Mouse (Mus musculus): ENCODE results near the gene Tcaf2.

Tcaf2 gene

GRCm38 (mm10) chr6:42644912-42645549 lies at the start of gene Tcaf2:
TSS of gene Tcaf2 (minus strand) at chr6:42645254.
- peak; percentile 95 for DNase-seq

GRCm38 (mm10) chr6:42692517-42693190 lies 47.6 kb upstream of the Tcaf2 start:
- DNase-seq = peak; percentile 84 to 89

DNA sequence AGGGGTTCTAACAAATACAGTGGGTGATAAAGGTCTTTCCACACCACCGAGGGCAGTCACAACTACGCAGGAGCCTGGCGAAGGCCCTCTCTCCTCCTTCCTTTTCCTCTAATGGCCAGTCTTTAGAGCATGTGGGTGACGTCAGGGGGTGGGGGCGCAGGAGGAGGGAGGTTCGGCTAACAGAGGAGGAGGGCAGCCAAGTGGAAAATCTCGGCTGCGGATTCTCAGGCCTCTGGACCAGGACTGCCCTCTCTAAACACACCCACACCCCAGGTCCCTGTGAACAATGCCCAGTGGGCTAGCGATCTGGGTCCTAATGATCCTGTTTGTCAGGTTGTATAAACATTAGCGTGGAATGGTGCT lies 47.1 kb upstream of the Tcaf2 start:
- peak; percentile 87 to 91 for DNase-seq

DNA sequence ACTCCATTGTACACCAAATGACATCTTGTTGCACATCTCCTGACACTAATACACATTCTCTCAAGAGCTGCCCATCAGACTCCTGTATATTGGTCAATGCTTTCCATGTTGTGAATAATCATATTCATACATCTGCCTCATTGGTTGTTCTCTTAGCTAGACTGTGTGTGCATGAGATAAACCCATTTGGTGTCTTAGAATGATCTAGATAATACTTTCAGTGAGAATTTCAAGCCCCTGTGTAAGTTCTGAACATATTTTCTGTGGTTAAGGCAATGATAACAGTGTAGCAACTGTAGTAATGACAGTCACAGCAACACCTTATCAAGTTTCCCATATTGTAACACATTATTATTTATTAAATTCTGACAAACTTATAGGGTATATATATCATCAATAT lies 44.7 kb upstream of the Tcaf2 start:
- no peak for DNase-seq

DNA sequence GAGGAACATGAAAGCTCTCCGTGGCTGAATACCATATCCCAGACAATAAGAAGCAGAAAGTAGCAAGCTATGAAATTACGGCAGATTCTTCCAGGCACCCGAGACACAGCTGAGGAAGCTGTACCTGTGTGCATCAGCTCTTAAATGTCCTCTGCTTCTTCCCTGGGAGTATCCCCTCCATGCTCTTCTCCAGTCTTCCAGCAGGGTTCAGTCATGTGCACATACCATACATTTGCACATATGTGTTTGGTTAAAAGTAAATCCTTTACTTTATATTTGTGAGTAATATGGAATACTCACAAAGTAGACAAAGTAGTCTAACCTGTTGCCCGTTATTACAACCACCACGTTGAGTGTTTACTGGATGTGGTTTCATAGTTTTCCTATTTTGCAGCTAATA lies 42.9 kb upstream of the Tcaf2 start:
- no peak for DNase-seq

- no peak for DNase-seq
Measured at GRCm38 (mm10) chr6:42680077-42680476, 35.0 kb upstream of the Tcaf2 start.

GRCm38 (mm10) chr6:42676011-42676410 lies 31.0 kb upstream of the Tcaf2 start:
- DNase-seq = no peak

GRCm38 (mm10) chr6:42671767-42672166 lies 26.7 kb upstream of the Tcaf2 start:
- no peak for DNase-seq

DNA sequence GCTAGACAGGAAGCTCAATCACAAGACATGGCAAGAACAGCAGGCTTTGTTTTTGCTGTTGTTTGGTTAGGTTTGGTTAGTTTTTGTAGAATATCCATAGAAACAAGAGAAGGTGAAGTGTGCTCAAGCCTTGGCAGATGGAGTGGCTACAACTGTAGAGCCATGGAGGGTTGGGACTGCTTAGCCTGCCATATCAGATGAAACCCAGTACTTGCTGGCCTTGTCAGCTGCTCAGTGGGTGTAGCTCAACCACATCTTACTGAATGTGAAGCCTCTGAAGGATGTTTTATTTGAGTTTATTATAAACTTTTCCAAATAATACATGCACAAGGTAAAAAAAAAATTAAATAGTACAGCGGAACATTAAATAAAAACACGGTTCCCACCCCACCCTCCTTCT lies 22.7 kb upstream of the Tcaf2 start:
- DNase-seq = no peak

DNA sequence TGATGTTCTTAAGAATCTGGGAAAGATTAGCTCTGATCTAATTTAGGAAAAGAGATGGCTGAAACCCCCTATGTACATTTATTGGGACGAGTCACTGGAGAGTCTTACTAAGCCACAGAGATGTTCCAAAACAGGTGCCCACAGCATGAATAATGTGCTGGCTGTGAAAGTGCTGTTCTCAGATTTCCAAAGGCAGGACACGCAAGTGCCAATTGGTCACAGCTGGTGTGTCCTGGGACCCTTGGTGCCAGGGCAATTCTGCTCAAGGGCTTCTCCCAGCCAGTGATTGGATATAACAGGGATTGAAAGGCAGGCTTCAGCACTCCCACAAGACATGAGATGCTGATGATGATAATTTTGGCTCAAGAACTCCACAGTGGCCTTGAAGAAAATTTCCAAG lies 16.7 kb upstream of the Tcaf2 start:
- DNase-seq = no peak

GRCm38 (mm10) chr6:42634393-42634792 lies 10.7 kb downstream of the Tcaf2 start:
- DNase-seq = no peak

DNA sequence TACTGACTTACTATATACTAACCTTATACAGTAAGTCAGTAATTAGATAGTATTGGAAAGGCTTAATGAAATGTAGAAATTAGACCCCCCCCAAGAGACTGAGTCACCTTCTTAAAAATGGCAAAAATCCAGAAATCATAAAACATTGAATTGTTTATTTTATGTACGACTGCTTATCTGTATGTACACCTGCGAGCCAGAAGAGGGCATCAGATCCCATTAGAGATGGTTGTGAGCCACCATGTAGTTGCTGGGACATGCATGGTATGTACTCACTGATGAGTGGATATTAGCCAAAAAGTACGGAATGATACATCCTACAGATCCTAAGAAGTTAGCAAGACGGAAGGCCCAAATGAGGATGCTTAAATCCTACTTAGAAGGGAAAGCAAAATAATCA lies 13.7 kb downstream of the Tcaf2 start:
- DNase-seq = no peak

GRCm38 (mm10) chr6:42616904-42617303 lies 28.1 kb downstream of the Tcaf2 start:
- no peak for DNase-seq

DNA sequence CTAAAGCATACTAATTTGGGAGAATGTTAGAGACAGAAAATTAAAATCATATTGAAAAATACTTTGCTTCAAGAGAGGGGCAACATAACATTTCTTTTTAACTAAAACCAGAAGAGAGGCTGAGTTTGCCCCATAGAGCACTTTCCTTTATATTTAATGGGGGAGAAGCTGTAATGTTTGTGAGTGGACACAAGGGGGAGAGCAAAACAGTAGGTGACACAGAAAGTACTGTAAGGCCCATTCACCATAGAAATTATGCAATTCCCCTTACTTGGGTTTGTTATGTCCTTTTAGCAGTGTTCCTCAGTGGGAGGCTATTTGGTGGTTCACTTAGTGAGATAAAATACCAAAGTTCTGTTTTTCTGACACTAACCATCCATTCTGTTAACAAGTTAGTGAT lies 32.8 kb downstream of the Tcaf2 start:
- no peak for DNase-seq

DNA sequence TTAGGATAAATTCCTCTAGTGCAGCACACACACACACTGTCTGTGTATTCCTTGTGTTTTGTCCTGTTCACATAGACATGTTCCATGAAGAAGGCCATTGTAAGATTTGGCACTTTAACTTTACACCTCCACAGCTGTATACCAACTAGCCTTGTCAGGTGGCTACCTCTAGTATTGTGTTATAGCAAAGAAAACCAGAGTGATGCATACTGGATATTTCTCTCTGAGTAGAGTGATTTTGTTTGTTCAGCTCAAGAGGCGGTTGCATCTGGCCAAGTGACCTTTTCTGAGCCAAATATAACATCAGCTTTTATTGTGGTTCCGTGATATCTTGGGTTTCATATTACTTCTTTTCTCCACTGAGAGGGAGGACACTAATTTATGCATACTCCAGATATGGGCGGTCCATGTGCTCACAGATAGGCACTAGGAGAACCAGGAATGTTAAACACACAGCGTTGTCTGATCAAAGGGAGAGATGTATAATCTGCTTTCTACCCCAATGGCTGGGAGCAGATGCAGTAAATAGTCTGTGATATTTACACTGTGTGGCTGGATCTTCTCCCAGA lies 34.0 kb downstream of the Tcaf2 start:
- DNase-seq = peak; percentile 5 to 13

GRCm38 (mm10) chr6:42597592-42597991 lies 47.5 kb downstream of the Tcaf2 start, which contains the start of gene Tcaf3:
TSS of gene Tcaf3 (minus strand) at chr6:42597692.
- no peak for DNase-seq

DNA sequence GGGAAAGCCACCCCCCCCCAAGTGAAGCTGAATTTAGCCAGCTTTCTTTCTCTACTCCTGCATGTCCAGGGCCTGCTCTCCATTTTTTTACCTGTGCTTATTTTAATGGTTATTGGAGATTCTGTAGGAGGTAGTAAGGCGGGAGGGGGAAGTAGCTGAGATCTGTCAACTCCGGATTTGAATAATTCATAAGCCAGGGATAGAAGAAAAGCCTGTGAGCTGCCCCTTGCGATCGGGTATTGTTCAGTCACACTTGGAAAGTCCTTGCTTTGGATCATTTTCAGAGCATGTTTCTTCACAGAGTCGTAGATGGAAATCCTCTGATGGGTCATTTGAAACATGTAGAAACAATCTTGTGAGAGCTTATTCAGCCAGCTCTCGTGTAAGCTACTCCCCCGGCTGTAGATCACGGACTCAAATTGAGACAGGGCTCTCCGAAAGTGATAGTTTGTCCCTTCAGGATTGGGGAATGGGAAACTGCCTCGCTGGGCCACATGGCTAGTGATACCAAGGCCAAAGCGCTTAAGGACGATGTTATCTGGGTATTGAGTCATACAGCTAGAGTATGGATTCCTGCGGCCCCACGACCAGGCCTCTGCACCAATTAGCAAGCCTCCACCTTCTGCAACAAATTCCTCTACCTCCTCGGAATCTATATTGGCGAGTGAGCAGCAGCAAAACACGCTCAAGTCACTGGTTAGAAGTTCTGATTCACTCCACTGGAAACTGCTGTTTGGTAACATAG lies 51.7 kb downstream of the Tcaf2 start:
- DNase-seq = no peak

DNA sequence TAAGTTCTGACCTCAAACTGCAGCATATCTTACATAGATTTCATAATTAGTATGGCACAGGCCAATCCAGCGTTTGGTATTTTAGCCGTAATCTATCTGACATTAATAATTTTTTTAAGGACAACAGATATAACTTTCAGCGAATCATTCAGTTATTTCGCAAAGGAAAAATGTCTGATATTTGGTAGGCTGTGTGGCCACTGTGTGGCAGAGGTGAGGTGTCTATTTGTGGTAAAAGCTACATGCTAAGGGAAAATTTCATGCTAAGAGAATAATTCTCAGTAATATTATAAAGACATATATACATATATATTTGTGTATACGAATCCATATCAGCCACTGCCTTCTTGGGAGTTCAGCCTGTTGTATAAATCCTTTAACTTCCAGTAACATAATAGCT lies 58.5 kb downstream of the Tcaf2 start:
- no peak for DNase-seq

DNA sequence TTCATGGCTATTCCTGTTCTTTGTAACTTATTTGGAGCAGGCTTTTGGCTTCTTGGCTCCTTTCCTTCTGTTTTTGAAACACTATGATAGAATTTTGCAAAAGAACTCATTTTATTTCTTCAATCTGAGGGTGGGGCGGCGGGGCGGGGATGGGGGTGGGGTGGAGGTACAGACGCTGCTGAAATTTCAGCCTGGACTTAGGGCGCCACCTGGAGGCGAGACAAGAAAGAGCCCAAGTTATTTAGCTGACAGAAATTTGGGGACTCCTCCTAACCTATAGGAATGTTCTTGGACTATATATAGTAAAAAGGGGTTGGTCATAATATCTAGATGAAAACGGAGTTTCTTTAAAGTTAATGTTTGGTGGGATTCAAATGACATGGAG lies 61.6 kb downstream of the Tcaf2 start:
- DNase-seq = peak; percentile 45 to 54

GRCm38 (mm10) chr6:42582741-42583487 lies 62.1 kb downstream of the Tcaf2 start:
- DNase-seq = peak; percentile 17 to 32

GRCm38 (mm10) chr6:42578678-42579077 lies 66.4 kb downstream of the Tcaf2 start:
- peak in 1 of 2 experiments; percentile 3 for DNase-seq

DNA sequence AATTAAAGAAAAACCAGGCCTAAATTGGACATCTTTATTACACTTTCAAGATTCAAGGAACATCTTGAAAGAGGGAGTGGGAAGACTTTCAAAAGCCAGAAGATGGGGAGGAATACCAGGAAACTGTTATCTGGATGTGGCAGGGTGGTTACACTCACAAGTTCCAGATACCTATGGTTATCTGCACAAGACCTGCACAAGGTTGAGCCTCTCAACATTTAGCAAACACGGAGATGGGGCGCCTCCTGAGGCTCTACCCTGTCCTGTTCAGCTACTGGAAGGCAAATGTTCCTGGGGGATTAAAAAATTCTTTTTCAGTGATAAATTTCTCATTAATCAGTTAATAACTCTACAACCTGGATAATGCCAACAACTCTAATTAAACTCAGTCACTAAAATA lies 67.6 kb downstream of the Tcaf2 start:
- no peak for DNase-seq
